Mouse (Mus musculus): ENCODE data around the gene Mettl14. TPM values are rescaled to one million over a fixed set of nuclear protein-coding genes. Genes with fewer than 3 reads are reported as not detected.

The Mettl14 gene
- 34.1 and 35.7 TPM in 2 replicates for polyA plus RNA-seq (2016; fragmentation: Nextera tagmentation; extraction: Ambion mirVana)

DNA sequence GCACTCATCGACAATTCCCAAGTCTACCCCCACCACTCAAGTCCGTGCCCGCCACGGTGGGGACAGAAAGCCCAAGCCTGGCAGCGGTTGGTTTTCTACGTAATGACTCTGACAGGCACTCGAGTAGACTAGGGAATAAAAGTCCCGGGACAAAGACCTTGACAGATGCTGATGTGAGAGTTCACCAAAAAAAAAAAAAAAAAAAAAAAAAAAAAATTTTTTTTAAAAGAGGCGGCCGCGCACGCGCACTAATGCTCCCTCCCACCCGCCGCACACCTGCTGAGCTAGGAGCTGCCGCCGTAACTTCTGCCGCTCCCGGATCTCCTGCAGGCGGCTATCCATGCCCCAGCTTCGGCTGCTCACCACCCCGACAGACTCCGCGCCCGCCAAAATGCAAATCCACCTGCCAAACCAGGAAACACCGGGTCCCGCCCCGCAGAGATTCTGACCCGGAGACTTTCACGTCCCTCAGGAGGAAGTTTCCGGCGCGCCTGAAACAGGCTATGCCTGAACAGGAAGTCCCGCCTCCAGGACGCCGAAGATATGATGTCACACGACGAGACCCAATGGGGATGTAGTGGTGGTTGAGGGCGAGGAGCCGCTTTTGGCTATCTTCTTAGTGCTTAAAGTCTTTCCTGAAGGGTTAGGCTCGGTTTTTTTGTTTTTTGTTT lies at the start of gene Mettl14:
TSS of gene Mettl14 (minus strand) at position 623 of the 671 bp plus-strand sequence.
- WGBS: under 1% methylated on average over 34 of the region's 41 CpGs
- peak; percentile 98 for ATAC-seq (ENCODE audit: insufficient number of reproducible peaks, insufficient read depth, low FRiP score, low TSS enrichment, low read depth)
- Histone ChIP-seq H3K4me2 (peak within 1 kb of the TSS; percentile 70), H3K9ac (replicated peaks) (peak within 1 kb of the TSS; percentile 59), H3K36me3 (peaks cover 13% of the 10 kb centered on the region), H3K27me3 (no peaks in the 10 kb centered on the region), H3K9me3 (no peaks in the 10 kb centered on the region), H3K27ac (peak within 1 kb of the TSS; percentile 88), H3K4me1 (replicated peaks) (peaks cover 6% of the 10 kb centered on the region; the same call in 1 of the 2 replicates), H3K4me3 (replicated peaks) (peak within 1 kb of the TSS; percentile 68)

DNA sequence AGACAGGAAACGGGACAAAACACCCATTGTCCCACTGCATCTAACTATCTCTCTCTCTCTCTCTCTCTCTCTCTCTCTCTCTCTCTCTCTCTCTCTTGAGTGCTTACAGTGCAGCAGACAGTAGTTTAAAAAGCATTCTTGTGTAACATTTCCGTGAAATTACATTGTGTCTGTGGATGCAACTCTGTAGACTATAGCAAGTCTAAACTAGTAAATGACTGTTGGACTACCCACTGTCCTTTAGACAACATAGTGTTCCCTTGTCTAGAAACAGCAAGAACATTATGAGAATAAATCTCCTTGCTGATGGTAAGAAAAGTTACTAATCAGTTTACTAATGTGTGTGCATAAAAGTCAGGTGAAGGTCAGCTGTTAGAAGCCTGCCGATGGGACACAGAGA lies 47.5 kb upstream of the Mettl14 start:
- no peak overlapping the region for H3K27ac ChIP-seq
- H3K9ac ChIP-seq (replicated peaks): no peak overlapping the region
- no peak overlapping the region for H3K4me2 ChIP-seq
- no peak for ATAC-seq (ENCODE audit: insufficient number of reproducible peaks, insufficient read depth, low FRiP score, low TSS enrichment, low read depth)
- H3K27me3 ChIP-seq: no peaks in the 10 kb centered on the region
- no peaks in the 10 kb centered on the region for H3K9me3 ChIP-seq
- H3K4me1 ChIP-seq (replicated peaks): no peaks in the 10 kb centered on the region
- H3K4me3 ChIP-seq (replicated peaks): no peak overlapping the region
- 83% methylated on average over 3 of the region's 3 CpGs for WGBS
- no peaks in the 10 kb centered on the region for H3K36me3 ChIP-seq

DNA sequence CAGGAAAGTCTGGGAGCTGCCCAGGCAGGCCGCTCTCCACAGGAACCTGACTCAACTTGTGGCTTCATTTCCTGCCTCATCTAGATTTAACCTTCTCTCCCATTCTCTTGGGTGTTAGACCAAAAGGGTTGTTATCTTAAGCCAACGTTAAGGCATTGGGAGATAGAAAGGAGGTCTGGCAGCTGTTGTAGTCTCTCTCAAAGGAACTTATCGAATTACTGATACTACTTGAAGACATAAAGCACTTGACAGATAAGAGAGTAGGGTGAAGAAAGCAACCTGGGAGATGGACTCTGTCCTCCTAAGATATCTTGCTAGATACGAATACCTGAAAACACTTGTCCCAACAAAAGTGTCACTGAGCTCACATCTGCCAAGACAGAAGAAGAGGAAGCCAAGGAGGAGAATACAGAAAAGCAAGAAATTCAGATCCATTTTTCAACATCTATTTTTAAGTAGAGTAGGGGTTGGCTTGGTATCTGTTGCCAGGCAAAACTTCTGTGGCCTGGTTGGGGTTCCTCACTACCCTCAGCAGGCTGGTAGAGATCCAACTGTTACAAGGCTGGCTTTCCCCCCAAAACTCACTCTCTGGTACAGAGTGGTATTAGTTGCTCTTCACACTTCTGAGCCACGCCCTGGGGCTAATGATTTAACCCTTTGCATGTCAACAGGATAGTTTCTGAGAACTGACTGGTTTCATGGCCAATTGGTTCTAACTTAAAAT lies 46.2 kb upstream of the Mettl14 start:
- Histone ChIP-seq H3K4me1 (replicated peaks) (no peaks in the 10 kb centered on the region), H3K4me3 (replicated peaks) (no peak overlapping the region), H3K36me3 (no peaks in the 10 kb centered on the region), H3K9me3 (no peaks in the 10 kb centered on the region), H3K27me3 (no peaks in the 10 kb centered on the region), H3K9ac (replicated peaks) (no peak overlapping the region), H3K27ac (no peak overlapping the region), H3K4me2 (no peak overlapping the region)
- ATAC-seq (ENCODE audit: insufficient number of reproducible peaks, insufficient read depth, low FRiP score, low TSS enrichment, low read depth): no peak
- 64% methylated on average over 5 of the region's 5 CpGs for WGBS

DNA sequence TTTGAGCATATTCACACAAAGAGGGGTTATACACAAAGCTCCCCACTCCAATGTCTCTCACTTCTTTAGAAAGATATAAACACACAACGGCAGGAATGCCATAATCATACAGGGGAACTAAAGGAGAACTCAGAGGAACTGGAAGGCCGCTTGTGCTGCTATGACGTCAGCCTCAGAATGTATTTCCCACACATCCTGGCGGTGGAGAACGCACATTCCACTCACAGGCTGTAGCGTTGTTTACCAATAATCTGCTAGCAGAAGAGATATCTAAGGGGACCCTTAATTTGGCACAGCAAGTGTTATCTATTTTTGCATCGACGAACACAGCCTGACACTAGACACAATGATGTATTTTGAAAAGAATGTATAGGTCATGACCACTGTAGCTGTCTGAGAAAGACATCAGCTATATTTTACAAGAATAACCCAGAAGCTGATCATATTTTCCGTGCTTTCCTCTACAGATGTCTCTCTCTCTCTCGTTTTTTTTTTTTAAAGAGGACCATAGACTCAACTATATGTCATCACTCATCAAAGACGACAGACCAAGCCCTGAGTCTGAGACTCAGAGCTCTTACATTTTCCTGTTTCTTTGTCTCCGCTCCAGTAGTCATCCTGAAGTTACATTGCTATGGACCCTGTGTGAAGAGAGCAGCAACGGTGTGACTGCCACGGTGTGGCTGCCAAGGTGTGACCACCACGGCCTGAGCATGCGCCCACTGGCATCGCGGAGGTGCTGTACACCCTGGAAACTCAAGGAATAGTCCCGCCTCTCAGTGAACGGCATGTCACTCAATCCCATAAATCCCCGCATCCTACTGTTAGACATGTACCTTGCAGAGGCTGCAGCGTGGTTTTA lies 43.9 kb upstream of the Mettl14 start:
- WGBS: 87% methylated on average over 22 of the region's 22 CpGs
- no peak for ATAC-seq (ENCODE audit: insufficient number of reproducible peaks, insufficient read depth, low FRiP score, low TSS enrichment, low read depth)

DNA sequence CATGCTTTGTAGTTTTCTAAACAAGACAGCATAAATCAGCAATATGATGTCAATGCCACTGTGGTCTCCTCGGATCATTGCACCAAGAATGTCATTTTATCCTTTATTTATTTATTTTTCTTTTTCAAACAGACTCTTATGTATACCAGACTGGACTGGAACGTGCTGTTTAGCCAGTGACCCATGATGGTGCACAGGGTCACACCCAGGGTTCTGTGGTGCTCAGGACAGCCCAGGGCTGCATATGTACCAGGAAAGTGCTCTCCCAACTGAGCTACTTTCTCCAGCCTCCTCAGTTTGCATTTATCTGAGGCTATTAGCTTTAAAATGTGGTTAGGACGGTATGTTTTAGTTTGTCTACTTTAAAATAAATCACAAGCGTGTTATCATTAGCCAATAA lies 42.1 kb upstream of the Mettl14 start:
- H3K4me1 ChIP-seq (replicated peaks): no peaks in the 10 kb centered on the region
- no peaks in the 10 kb centered on the region for H3K36me3 ChIP-seq
- no peak overlapping the region for H3K27ac ChIP-seq
- no peak for ATAC-seq (ENCODE audit: insufficient number of reproducible peaks, insufficient read depth, low FRiP score, low TSS enrichment, low read depth)
- H3K9me3 ChIP-seq: no peaks in the 10 kb centered on the region
- no peak overlapping the region for H3K4me2 ChIP-seq
- 64% methylated on average over 4 of the region's 4 CpGs for WGBS
- no peak overlapping the region for H3K4me3 ChIP-seq (replicated peaks)
- no peak overlapping the region for H3K9ac ChIP-seq (replicated peaks)
- H3K27me3 ChIP-seq: no peaks in the 10 kb centered on the region

More for the DNA sequence above, 43.9 kb upstream of the Mettl14 start:
- no peak overlapping the region for H3K4me2 ChIP-seq
- no peaks in the 10 kb centered on the region for H3K4me1 ChIP-seq (replicated peaks)
- no peaks in the 10 kb centered on the region for H3K9me3 ChIP-seq
- H3K27me3 ChIP-seq: no peaks in the 10 kb centered on the region
- no peak overlapping the region for H3K27ac ChIP-seq
- no peaks in the 10 kb centered on the region for H3K36me3 ChIP-seq
- H3K4me3 ChIP-seq (replicated peaks): no peak overlapping the region
- H3K9ac ChIP-seq (replicated peaks): no peak overlapping the region

DNA sequence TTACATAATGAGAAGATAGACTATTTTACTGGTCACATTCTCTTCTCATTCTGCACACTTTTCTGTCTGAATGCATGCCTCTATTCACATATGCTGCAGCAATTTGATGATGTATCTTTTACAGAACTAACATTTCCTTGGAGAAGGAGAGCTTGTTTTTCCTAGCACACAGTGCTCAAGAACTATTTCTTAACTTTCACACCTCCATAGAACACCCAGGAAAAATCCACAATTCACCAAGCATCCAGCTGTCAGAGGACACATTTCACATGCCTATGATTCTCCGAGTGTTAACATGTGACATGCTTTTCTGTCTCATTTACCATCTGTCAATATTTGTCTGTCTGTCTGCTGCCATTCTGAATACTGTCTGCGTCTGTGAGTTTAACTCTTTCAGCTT lies 39.7 kb upstream of the Mettl14 start:
- no peaks in the 10 kb centered on the region for H3K27me3 ChIP-seq
- H3K4me3 ChIP-seq (replicated peaks): no peak overlapping the region
- 72% methylated on average over 2 of the region's 2 CpGs for WGBS
- no peak for ATAC-seq (ENCODE audit: insufficient number of reproducible peaks, insufficient read depth, low FRiP score, low TSS enrichment, low read depth)
- no peaks in the 10 kb centered on the region for H3K9me3 ChIP-seq
- H3K9ac ChIP-seq (replicated peaks): no peak overlapping the region
- no peaks in the 10 kb centered on the region for H3K36me3 ChIP-seq
- no peak overlapping the region for H3K4me2 ChIP-seq
- H3K27ac ChIP-seq: no peak overlapping the region
- no peaks in the 10 kb centered on the region for H3K4me1 ChIP-seq (replicated peaks)

DNA sequence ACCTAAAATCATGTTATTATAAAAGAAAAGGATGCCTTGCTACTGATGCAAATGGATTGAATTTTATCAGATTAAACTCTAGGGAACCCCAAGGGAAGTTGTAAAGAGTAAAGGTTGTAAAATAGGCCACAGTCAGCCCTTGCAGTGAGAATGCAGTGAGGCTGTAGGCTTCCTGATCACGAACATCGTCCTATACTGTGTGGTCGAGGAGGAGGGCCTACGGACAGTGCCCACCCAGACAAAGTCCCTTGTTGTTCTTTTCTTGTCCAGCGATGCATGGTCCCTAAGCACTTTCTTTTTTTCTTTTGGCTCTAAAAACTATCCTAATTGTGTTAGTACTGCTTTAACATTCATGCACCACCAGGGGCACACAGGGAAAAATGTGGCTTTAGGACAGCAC lies 27.3 kb upstream of the Mettl14 start:
- Histone ChIP-seq H3K9me3 (no peaks in the 10 kb centered on the region), H3K36me3 (no peaks in the 10 kb centered on the region), H3K27ac (no peak overlapping the region), H3K9ac (replicated peaks) (no peak overlapping the region), H3K4me3 (replicated peaks) (no peak overlapping the region), H3K4me2 (no peak overlapping the region), H3K4me1 (replicated peaks) (no peaks in the 10 kb centered on the region), H3K27me3 (no peaks in the 10 kb centered on the region)
- 69% methylated on average over 5 of the region's 5 CpGs for WGBS
- no peak for ATAC-seq (ENCODE audit: insufficient number of reproducible peaks, insufficient read depth, low FRiP score, low TSS enrichment, low read depth)

DNA sequence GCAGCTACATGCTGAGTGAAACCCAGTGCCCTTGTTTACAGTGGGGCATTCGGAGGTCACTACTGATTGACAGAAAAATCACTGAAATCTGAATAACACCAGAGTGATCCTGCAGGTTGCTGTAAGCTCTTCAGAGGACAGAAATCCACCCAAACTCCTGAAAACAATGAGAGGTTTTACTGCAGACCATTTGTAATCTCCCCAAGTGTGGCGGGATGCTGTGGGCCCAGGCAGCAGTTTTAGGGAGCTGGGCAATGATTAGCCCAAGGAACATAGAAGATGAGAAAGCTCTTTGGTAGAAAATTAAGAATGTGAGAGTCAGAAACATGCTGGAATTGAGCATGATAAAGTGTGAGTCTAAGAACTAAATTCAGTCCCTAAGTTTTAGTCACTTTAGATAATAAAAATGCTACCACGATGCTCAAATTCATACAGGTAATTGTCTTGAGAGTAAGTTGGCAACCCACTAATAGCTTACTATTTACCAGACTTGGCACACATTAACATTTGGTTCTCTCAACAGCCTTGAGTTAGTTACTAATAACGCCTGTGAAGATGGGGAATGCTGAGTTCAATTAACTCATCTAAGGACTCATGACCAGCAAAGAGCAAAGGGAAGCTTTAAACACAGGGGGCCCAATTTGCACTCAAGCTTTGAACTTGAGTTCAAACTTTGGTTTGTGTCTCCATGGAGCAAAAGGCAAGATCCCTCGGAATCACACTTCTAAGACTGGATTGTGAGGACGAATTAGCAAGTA lies 26.1 kb upstream of the Mettl14 start:
- no peaks in the 10 kb centered on the region for H3K27me3 ChIP-seq
- H3K9ac ChIP-seq (replicated peaks): no peak overlapping the region
- H3K4me1 ChIP-seq (replicated peaks): no peaks in the 10 kb centered on the region
- H3K27ac ChIP-seq: no peak overlapping the region
- no peak overlapping the region for H3K4me3 ChIP-seq (replicated peaks)
- no peaks in the 10 kb centered on the region for H3K36me3 ChIP-seq
- WGBS: 65% methylated on average over 6 of the region's 6 CpGs
- H3K4me2 ChIP-seq: no peak overlapping the region
- no peak for ATAC-seq (ENCODE audit: insufficient number of reproducible peaks, insufficient read depth, low FRiP score, low TSS enrichment, low read depth)
- H3K9me3 ChIP-seq: no peaks in the 10 kb centered on the region

DNA sequence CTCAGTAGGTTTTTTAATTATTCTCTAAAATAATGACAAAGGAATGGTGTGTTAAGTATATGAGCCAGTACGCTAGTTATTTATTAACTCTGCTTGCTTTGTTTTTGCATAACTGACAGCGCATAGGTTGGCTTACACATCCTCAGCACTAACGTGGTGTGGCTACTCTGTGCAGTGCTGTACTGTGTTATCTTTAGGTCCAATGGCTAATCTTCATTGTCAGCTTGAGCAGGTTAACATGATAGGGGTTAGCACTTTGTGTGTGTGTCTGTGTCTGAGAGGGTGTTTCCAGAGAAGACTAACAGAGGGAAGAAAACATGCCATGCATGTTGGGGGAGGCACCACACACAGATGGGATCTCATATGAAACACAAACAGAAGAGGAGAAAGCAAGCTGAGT lies 19.0 kb upstream of the Mettl14 start:
- Histone ChIP-seq H3K27ac (no peak overlapping the region), H3K9me3 (no peaks in the 10 kb centered on the region), H3K27me3 (peaks cover 6% of the 10 kb centered on the region; the same call in 1 of the 2 replicates), H3K9ac (replicated peaks) (no peak overlapping the region), H3K36me3 (no peaks in the 10 kb centered on the region), H3K4me2 (no peak overlapping the region), H3K4me1 (replicated peaks) (no peaks in the 10 kb centered on the region), H3K4me3 (replicated peaks) (no peak overlapping the region)
- no peak for ATAC-seq (ENCODE audit: insufficient number of reproducible peaks, insufficient read depth, low FRiP score, low TSS enrichment, low read depth)
- 91% methylated on average over 3 of the region's 3 CpGs for WGBS

DNA sequence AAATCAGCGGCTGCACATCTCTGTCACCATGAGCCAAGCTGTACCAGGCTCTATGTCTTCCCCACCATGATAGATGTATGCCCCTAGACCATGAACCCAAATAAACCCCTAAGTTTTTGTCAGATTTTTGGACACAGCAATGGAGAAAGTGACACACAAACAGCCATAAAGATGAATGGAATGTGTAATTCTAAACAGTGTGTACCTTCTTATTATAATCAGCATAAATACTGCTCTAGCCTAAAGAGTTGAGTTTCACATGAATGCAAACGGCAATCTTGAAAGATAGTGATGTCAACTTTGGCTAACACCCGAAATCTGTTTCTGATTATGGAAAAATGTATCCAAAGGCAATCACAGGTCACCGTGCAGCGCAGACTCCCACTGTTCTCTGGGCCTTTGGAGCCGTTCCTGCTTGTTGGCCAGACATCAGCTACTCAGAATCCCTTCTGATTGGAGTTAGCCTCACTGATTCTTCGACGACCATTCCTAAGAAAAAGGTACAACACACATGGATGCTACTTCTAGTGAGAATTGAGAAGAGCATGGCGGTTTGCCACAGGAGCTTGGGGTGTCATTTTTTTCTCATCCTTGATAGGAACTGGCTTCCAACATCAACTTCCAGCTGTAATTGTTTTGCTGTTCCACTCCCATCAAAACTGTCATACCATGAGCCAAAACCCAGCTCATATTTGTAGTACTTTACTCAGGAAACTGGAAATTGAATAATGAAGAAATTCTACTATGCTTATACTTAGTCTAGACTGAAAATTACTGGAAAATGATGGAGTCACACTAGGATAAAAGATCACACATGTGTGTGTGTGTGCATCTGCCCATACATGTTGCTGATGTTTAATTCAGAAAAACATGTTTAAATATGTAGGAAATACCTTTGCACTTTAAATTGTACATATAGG lies 11.9 kb upstream of the Mettl14 start:
- H3K27me3 ChIP-seq: peaks cover 6% of the 10 kb centered on the region; the same call in 1 of the 2 replicates
- H3K9ac ChIP-seq (replicated peaks): no peak overlapping the region
- H3K4me2 ChIP-seq: no peak overlapping the region
- H3K4me1 ChIP-seq (replicated peaks): no peaks in the 10 kb centered on the region
- no peaks in the 10 kb centered on the region for H3K9me3 ChIP-seq
- ATAC-seq (ENCODE audit: insufficient number of reproducible peaks, insufficient read depth, low FRiP score, low TSS enrichment, low read depth): no peak
- no peaks in the 10 kb centered on the region for H3K36me3 ChIP-seq
- WGBS: 69% methylated on average over 9 of the region's 9 CpGs
- no peak overlapping the region for H3K4me3 ChIP-seq (replicated peaks)
- H3K27ac ChIP-seq: no peak overlapping the region
